Mouse (Mus musculus) forebrain, postnatal 0 days (tissue): ENCODE measurements at regions not wholly inside any gene's neighbourhood (a gene's known extent, or its start where the extent isn't known, plus 50 kb on each side); places are given as distances from the start of the nearest gene placed in this dataset.
A peak's percentile ranks its signal among the peaks of the same experiment; 100 is the strongest.
"Not testable (repeated sequence)": the region's sequence is repeated elsewhere in the genome, so short reads cannot be mapped to it uniquely, and the experiment has no call there.

Experiments
- ATAC-seq: fragments of 200-750 bp; cut with Nextera tagmentation; 2 replicates; pipeline ENCODE4 v1.8.0; 2017; ENCODE audit warnings: mild to moderate bottlenecking, moderate library complexity
- DNase-seq: peaks from one replicate; pipeline ENCODE4 v3.0.0-alpha.2; 2015
- H3K27ac ChIP-seq: fragments of 300-500 bp; sonication (generic); 2 replicates; pipeline ENCODE4 v1.5.1; 2014; ENCODE audit warnings: low read depth, mild to moderate bottlenecking, antibody characterized with exemption, low read length, moderate library complexity, mixed read lengths
- H3K27me3 ChIP-seq: fragments of 300-500 bp; sonication (generic); 2 replicates; pipeline ENCODE4 v1.6.1; 2014; ENCODE audit warnings: mild to moderate bottlenecking, low read length, mixed read lengths; ENCODE audit not compliant: insufficient read depth
- H3K36me3 ChIP-seq: fragments of 300-500 bp; sonication (generic); 2 replicates; pipeline ENCODE4 v1.6.1; 2014; ENCODE audit warnings: mild to moderate bottlenecking, moderate library complexity; ENCODE audit not compliant: insufficient read depth
- H3K4me1 ChIP-seq: fragments of 300-500 bp; sonication (generic); 2 replicates; pipeline ENCODE4 v1.6.1; 2014; ENCODE audit warnings: antibody characterized with exemption; ENCODE audit not compliant: insufficient read depth
- H3K4me2 ChIP-seq: fragments of 300-500 bp; sonication (generic); 2 replicates; pipeline ENCODE4 v1.6.1; 2014; ENCODE audit warnings: low read depth, mild to moderate bottlenecking, moderate library complexity
- H3K4me3 ChIP-seq: fragments of 300-500 bp; sonication (generic); 2 replicates; pipeline ENCODE4 v1.5.1; 2014; ENCODE audit warnings: low read depth, low read length, mixed read lengths
- H3K9ac ChIP-seq: fragments of 300-500 bp; sonication (generic); 2 replicates; pipeline ENCODE4 v1.6.1; 2014; ENCODE audit warnings: mild to moderate bottlenecking
- H3K9me3 ChIP-seq: fragments of 300-500 bp; sonication (generic); 2 replicates; pipeline ENCODE4 v1.6.1; 2016; ENCODE audit warnings: low read length
- CTCF ChIP-seq: sonication (generic); IDR thresholded peaks from 2 replicates; pipeline ENCODE4 v1.5.1; 2016; ENCODE audit warnings: antibody characterized with exemption, control low read depth, low read depth
- WGBS: fragments of 180-500 bp; shearing (Covaris S2); extraction: QIAGEN DNeasy Blood & Tissue Kit; methylation state at CpG from one replicate; pipeline ENCODE4 v1.1.7; 2014; 5-methylcytosine and 5-hydroxymethylcytosine counted together

DNA sequence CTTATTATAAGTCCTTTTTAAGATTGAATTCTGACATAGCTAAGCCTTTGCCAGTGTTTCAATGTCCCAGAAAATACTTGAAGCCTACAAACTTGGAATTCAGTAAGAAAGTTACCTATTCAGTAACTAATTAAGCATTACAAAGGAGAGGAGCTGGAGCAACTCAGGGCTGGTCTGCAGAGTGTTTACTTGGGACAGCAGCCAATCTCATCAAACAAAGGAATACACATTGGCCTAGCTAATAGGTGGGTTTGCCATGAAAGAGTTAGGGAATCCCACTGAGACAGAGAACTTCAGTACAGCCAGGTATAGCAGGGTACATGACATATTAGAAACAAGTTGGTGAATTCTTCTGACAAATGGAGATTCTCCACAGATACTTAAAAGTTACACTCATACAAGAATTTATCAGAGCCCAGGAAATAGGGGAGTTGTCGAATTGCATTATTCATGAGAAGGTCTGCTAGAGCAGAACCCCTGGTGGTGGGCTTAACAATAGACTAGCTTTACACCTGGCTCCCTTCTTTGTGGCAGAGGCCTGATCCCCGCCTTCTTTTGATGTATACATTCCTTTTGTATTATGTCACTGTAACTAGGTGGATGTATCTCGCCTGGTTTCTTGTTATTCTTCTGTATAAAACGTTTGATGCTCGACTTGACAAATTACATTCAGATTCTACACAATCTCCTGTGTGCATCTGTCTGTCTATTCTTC is 525.2 kb downstream of the 4930447F04Rik start:
- not testable (repeated sequence) for H3K9ac ChIP-seq

DNA sequence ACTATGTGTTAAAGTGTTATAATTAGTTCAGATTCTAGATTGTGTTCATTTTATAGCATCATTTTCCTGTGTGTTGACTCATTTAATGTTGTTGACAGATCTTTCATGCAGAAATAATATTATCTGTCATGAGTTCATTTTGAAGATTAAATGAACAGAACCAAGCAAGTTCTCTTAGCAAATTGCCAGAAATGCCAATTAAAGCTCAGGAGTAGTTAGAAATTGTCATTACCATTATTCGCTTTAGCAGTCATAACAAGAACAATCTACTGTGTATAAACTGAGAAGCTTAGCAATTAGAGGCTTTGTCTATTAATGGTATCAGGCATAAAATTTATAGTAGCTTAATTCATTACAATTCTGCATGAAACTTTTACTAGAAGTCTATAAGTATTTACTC is 534.2 kb downstream of the 4930447F04Rik start:
- no peak overlapping the region for H3K4me3 ChIP-seq
- no peak for TF ChIP-seq CTCF
- H3K9me3 ChIP-seq: no peaks in the 10 kb centered on the region
- H3K36me3 ChIP-seq: no peaks in the 10 kb centered on the region
- no peak overlapping the region for H3K27ac ChIP-seq
- no peaks in the 10 kb centered on the region for H3K27me3 ChIP-seq
- WGBS: 90% methylated on average over 1 of the region's 1 CpGs
- no peaks in the 10 kb centered on the region for H3K4me1 ChIP-seq
- no peak overlapping the region for H3K4me2 ChIP-seq
- DNase-seq (no peak), ATAC-seq (no peak)
- H3K9ac ChIP-seq: no peak overlapping the region

More for the DNA sequence above, 525.2 kb downstream of the 4930447F04Rik start:
- 50% methylated on average over 5 of the region's 5 CpGs for WGBS
- not testable (repeated sequence) for H3K9me3 ChIP-seq, ATAC-seq, H3K27ac ChIP-seq, H3K36me3 ChIP-seq, H3K4me2 ChIP-seq, H3K4me1 ChIP-seq, H3K27me3 ChIP-seq, H3K4me3 ChIP-seq, DNase-seq

DNA sequence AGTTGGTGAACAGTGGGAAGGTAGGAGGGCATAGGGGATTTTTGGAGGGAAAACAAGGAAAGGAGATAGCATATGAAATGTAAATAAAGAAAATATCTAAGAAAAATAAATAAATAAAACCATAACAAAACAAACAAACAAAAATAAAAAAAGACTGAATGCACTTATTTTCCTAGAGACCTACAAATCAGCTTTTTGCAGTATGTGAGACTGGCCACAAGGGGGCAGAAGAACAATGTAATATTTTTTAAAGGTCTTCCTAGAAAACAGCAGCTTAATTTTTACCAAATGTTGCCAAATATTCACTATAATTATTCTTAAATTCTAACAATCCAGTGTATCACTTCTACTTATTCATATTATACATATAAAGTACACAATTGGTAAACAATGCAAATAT is 569.4 kb downstream of the 4930447F04Rik start:
- H3K4me2 ChIP-seq: no peak overlapping the region
- DNase-seq: peak; percentile 69
- no peaks in the 10 kb centered on the region for H3K36me3 ChIP-seq
- no peaks in the 10 kb centered on the region for H3K9me3 ChIP-seq
- H3K27ac ChIP-seq: no peak overlapping the region
- peak; percentile 55 for TF ChIP-seq CTCF
- ATAC-seq: no peak
- no peaks in the 10 kb centered on the region for H3K4me1 ChIP-seq
- no peak overlapping the region for H3K4me3 ChIP-seq
- no peak overlapping the region for H3K9ac ChIP-seq
- H3K27me3 ChIP-seq: no peaks in the 10 kb centered on the region

DNA sequence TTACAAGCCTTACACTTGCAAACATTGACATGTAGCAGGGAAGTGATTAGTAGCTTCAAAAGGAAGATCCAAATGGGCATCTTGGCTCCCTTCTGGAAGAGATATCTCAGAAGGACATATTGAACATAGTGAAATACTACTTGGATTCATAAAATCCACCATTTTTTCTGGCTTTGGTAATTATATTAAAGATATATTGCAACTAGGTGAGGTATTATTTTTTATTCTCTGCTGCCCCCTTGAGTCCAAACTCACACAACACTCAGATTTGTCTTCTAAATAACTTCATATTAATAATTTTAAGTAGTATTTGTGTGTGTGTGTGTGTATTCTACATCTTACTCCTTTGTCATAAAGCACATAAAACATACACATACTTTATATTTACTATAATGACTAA is 588.5 kb downstream of the 4930447F04Rik start:
- peak; percentile 27 for TF ChIP-seq CTCF
- DNase-seq: peak; percentile 43
- no peak overlapping the region for H3K4me2 ChIP-seq

More for the DNA sequence above, 588.5 kb downstream of the 4930447F04Rik start:
- Histone ChIP-seq H3K9ac (no peak overlapping the region), H3K27me3 (no peaks in the 10 kb centered on the region), H3K36me3 (no peaks in the 10 kb centered on the region), H3K27ac (no peak overlapping the region), H3K4me1 (no peaks in the 10 kb centered on the region), H3K4me3 (no peak overlapping the region), H3K9me3 (no peaks in the 10 kb centered on the region)
- no peak for ATAC-seq
